6 mouse cellular contexts compared by ENCODE assay signal in the genomic region with DNA sequence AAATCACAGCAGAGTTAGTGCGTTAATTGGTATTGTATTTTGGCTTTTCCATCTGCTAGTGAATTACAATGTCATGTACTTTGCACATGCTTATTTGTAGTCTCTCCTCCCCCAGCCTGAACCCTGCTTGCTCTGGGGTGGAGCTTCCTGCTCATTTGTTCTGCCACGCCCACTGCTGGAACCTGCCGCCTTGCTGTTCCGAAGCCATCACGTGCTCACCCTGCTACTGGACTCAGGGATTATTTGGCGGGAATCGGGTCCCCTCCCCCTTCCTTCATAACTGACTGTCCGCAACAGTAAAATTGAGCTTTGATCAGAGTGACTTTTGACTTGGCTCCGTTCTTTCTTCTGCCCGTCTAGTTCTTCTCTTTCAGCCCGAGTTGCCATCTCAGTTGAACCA. TPM values are rescaled to one million over a fixed set of nuclear protein-coding genes. Genes with fewer than 3 reads are reported as not detected.
DNase-seq lines count a peak whose midpoint lies in the region; TF ChIP-seq lines count a peak whose summit lies in the region.
"Not testable (repeated sequence)": the region's sequence is repeated elsewhere in the genome, so short reads cannot be mapped to it uniquely, and the experiment has no call there.

No protein-coding gene starts in this region.

- H3K36me3 ChIP-seq in ES-E14 (ENCODE audit: control insufficient read depth, insufficient read depth, low read length, poor library complexity, severe bottlenecking); heart, adult 2 months (ENCODE audit: control insufficient read depth, insufficient read depth, low read length): not testable (repeated sequence)

- TF ChIP-seq CTCF in heart, adult 2 months (IDR thresholded peaks at IDR 0.05): not testable (repeated sequence)

- H3K4me1 ChIP-seq in ES-E14 (ENCODE audit: control insufficient read depth in 2 of 2, insufficient read depth in 2 of 2, low read length in 2 of 2, poor library complexity in 1 of 2); heart, adult 2 months (ENCODE audit: control insufficient read depth, insufficient read depth, low read length): not testable (repeated sequence)

- in situ Hi-C loops in ES-E14 (cut with MboI; ENCODE audit: low sequenced_read_pairs in 2 of 2, unreplicated experiment in 2 of 2): not testable (repeated sequence)

- peak overlapping the region; percentile 73; the same call in 1 of the 2 replicates for H3K27ac ChIP-seq in ES-E14 (ENCODE audit: insufficient read depth, low read depth, low read length, poor library complexity, severe bottlenecking)
- H3K27ac ChIP-seq in heart, adult 2 months: not testable (repeated sequence)

- not testable (repeated sequence) for DNase-seq in ES-E14 (ENCODE audit: low read depth, low spot score)
- DNase-seq in heart, adult 2 months: peak in 1 of 2 experiments; percentile 42
- DNase-seq in kidney, adult 11 months: peak; percentile 90
- DNase-seq in kidney, adult 9 months: peak; percentile 93
- peak; percentile 59 for DNase-seq in kidney, postnatal 14 days
- peak; percentile 38 for DNase-seq in lung, postnatal 36 days

- intact Hi-C loops in heart, adult 2 months (cut with DNase I): not testable (repeated sequence)

- not testable (repeated sequence) for TF ChIP-seq POLR2A in heart, adult 2 months (IDR thresholded peaks at IDR 0.05; ENCODE audit: insufficient read depth, low read depth, low read length)

- H3K79me2 ChIP-seq in heart, adult 2 months (replicated peaks; ENCODE audit: control insufficient read depth, insufficient read depth, low read length): not testable (repeated sequence)

- not testable (repeated sequence) for H3K4me3 ChIP-seq in ES-E14 (ENCODE audit: insufficient read depth in 1 of 2, low read depth in 1 of 2, low read length in 2 of 2, poor library complexity in 1 of 2, severe bottlenecking in 1 of 2); heart, adult 2 months

- H3K9me3 ChIP-seq in ES-E14 (ENCODE audit: control insufficient read depth, insufficient read depth, low read depth, low read length): not testable (repeated sequence)

- not testable (repeated sequence) for H3K27me3 ChIP-seq in heart, adult 2 months (ENCODE audit: control insufficient read depth, insufficient read depth, low read length)

- 0 out of 2 replicates have a peak, but pooled peaks have one; percentile 50 for TF ChIP-seq EP300 in heart, adult 2 months (IDR thresholded peaks at IDR 0.05; ENCODE audit: insufficient read depth, low read depth, low read length)

- peak overlapping the region; percentile 68; the same call in 1 of the 2 replicates for H3K9ac ChIP-seq in ES-E14 (ENCODE audit: insufficient read depth, low read depth, low read length, poor library complexity, severe bottlenecking)
- not testable (repeated sequence) for H3K9ac ChIP-seq in heart, adult 2 months (ENCODE audit: low read depth, low read length)

- WGBS in heart, adult 2 months: 47% methylated on average over 11 of the region's 11 CpGs

RNA-seq across cellular contexts. Expression of a gene that starts 24.4 kb away (rescaled TPM):
- total RNA-seq in ES-E14 (2012; rRNA removed): 58.4 and 60.5 TPM in 2 replicates
- 10 to 100 TPM; 31.4 to 34.7 TPM for total RNA-seq in heart, adult 2 months (2021)
- 12.9 and 20.7 TPM in 2 replicates for polyA plus RNA-seq in heart, adult 2 months (2012; rRNA removed)
